Mouse (Mus musculus): ENCODE results near the gene Tbc1d15. TPM values are rescaled to one million over a fixed set of nuclear protein-coding genes. Genes with fewer than 3 reads are reported as not detected.
"Not testable (repeated sequence)": the region's sequence is repeated elsewhere in the genome, so short reads cannot be mapped to it uniquely, and the experiment has no call there.

Gene Tbc1d15
- total RNA-seq, 2 experiments from 2014 or later: 30.3 to 57.4 TPM

DNA sequence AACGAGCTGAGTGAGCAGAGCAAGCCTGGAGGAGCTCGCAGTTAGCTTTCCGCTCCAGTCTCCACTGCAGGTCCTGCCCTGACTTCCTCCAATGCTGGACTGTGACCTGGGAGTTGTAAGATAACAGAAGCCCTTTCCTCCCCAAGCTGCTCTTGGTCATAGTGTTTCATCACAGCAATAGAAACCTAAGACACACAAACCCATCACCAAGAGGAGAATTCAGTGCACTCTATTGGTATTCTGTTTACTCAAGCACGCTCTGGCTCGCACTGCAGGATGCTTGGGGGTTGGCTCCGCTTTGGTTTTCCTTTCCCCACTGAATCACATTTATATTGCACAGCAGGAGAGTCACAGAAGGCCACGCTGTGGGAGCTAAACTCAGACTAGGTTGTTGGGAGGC is 3.2 kb downstream of the Tbc1d15 start:
- no peak for ATAC-seq (ENCODE audit: poor library complexity, severe bottlenecking)

DNA sequence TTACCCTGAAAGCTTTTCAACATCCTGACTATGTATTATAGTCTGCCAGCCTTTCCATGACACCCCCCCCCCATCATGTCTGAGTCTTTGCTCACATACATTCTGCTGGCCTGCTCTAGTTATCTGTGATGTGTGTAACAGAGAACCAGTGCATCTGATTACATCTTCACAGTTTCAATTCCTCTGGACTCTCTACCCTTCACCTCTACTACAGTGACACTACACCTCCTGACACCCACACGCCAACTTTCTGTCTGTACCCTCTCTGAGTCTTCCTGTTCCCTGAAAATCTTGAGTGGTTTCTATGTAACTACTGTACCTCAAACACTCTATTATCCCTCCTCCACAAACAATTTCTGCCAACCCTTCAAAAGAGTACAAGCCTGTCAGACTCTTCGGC is 5.8 kb downstream of the Tbc1d15 start:
- peak; percentile 22; the same call in 1 of the 2 replicates for ATAC-seq (ENCODE audit: poor library complexity, severe bottlenecking)

GRCm38 (mm10) chr10:115241082-115241595 is 10.1 kb downstream of the Tbc1d15 start:
- ATAC-seq (ENCODE audit: poor library complexity, severe bottlenecking): no peak

- no peak for ATAC-seq (ENCODE audit: poor library complexity, severe bottlenecking)
These were observed 13.3 kb downstream of the Tbc1d15 start for GRCm38 (mm10) chr10:115237931-115238330.

DNA sequence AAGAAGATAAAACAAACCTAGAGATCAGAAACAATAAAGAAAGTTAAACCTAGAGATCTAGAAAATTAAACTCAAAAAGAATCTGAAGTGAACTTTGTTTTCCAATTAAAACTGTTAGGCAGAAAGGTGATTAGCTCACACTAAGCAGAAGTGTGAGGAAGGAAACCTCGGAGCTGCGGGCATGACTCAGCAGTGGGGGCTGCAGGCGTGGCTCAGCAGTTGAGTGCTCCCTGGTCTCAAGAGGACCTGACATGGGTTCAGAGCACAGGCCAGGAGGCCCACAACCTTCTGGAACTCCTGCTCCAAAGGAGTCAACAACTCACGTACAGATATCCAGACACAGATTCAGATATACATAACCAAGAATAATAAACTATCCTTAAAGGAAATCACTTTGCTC is 14.5 kb downstream of the Tbc1d15 start:
- peak; percentile 91 for ATAC-seq (ENCODE audit: poor library complexity, severe bottlenecking)

- no peak for ATAC-seq (ENCODE audit: poor library complexity, severe bottlenecking)
These were observed 15.8 kb downstream of the Tbc1d15 start for GRCm38 (mm10) chr10:115235501-115235900.

- no peak for ATAC-seq (ENCODE audit: poor library complexity, severe bottlenecking)
These were observed 17.5 kb downstream of the Tbc1d15 start for GRCm38 (mm10) chr10:115233798-115234197.

- ATAC-seq (ENCODE audit: poor library complexity, severe bottlenecking): no peak
These were observed 18.8 kb downstream of the Tbc1d15 start for GRCm38 (mm10) chr10:115232513-115232912.

- ATAC-seq (ENCODE audit: poor library complexity, severe bottlenecking): no peak
These were observed 22.2 kb downstream of the Tbc1d15 start for GRCm38 (mm10) chr10:115229023-115229422.

DNA sequence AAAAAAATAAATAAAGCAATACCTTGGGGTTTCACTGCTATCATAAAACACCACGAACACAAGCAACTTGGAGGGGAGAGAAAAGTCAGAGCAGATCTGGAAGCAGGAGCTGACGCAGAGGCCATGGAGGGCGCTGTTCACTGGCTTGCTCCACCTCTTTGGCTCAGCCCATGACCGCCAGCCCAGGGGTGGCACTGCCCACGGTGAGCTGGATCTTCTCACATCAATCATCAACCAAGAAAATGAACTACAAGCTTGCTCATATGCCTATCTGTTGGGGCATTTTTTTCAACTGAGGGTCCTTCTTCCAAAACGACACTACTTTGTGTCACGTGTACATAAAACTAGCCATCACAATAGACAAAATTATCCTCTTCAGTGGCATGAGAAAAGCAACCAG is 24.7 kb downstream of the Tbc1d15 start:
- ATAC-seq (ENCODE audit: poor library complexity, severe bottlenecking): no peak

- ATAC-seq (ENCODE audit: poor library complexity, severe bottlenecking): no peak
These were observed 27.4 kb downstream of the Tbc1d15 start for GRCm38 (mm10) chr10:115223845-115224244.

GRCm38 (mm10) chr10:115212916-115213580 is 38.2 kb downstream of the Tbc1d15 start:
- no peak for ATAC-seq (ENCODE audit: poor library complexity, severe bottlenecking)

DNA sequence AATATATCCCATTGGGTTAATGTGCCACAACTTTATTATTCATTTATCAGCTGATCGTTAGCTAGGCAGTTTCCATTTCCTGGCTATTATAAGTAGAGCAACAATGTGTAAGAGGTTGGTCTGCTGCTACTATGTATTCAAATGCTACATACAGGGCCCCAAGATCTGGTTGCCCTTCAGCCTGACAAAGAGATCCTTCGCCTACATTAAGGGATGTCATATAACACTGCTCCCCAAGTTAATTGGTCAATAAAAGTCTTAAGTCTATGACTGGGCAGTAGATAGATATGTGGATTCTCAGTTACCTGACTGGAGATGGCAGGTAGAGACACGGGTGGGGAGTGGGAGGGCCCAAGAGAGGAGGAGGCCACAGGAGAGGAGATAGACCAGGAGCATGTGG is 45.4 kb downstream of the Tbc1d15 start:
- ATAC-seq (ENCODE audit: poor library complexity, severe bottlenecking): no peak

DNA sequence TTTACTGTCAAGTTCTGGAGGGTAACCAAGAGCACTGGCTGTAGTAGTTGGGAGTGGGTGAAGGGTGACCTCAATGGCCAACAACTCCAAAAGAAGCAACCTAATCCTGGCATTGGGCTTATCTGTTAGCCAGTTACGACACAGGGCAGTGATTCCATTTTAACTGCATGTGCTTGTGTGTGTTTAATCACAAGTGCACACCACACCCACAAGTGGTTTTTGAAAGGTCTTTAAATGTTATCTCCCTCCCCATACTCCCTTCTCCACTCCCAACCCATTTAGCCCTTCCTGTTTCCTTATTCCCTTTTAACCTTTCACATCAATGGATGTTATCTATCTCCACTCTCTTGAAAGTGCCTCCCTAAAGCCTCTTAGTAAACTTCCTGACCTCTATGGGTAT is 46.0 kb downstream of the Tbc1d15 start:
- no peak for ATAC-seq (ENCODE audit: poor library complexity, severe bottlenecking)

DNA sequence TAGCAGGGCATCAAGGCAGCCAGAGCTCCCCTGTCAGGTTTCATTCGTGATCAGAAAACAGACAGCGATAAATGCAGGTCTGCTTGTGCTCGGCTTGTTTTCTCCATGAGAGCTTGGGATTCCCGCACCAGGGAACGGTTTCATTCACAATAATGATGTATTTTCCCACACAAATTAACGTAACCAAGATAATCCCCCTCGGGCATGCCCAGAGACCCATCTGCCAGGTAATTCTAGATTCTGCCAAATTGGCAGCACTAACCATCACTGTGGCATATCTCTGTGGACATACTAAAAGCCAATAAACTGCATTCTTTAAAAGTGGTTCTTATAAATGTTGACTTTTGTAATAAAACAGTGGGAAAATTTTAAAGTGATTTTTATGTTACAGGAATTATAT is 60.1 kb downstream of the Tbc1d15 start:
- no peak for ATAC-seq (ENCODE audit: poor library complexity, severe bottlenecking)

GRCm38 (mm10) chr10:115187390-115187789 is 63.9 kb downstream of the Tbc1d15 start:
- ATAC-seq (ENCODE audit: poor library complexity, severe bottlenecking): no peak

- ATAC-seq (ENCODE audit: poor library complexity, severe bottlenecking): peak; percentile 100
These were observed 66.6 kb downstream of the Tbc1d15 start, which contains the start of gene Tph2 for GRCm38 (mm10) chr10:115184697-115185096. TSS of gene Tph2 (minus strand) at chr10:115185022.

GRCm38 (mm10) chr10:115181034-115181433 is 70.2 kb downstream of the Tbc1d15 start:
- ATAC-seq (ENCODE audit: poor library complexity, severe bottlenecking): no peak

GRCm38 (mm10) chr10:115178019-115178418 is 73.2 kb downstream of the Tbc1d15 start:
- not testable (repeated sequence) for ATAC-seq (ENCODE audit: poor library complexity, severe bottlenecking)

DNA sequence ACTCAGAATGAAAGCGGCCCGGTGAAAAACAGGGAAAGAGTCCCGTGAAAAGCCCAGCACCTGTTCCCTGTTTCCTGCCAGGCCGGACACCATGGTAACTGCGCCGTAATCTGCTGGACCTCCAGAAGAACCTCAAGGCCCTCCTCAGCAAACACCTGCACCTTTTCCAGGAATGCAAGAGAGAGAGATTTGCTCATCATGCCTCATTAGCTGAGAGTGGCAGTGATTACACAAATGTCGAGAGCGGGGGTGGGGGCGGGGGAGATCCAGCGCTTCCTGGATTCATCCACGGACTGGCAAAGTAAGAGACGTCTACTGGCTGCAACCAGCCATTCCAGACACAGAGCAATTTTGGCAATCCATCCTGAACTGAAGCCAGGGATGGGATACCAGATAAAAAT is 75.7 kb downstream of the Tbc1d15 start:
- no peak for ATAC-seq (ENCODE audit: poor library complexity, severe bottlenecking)

DNA sequence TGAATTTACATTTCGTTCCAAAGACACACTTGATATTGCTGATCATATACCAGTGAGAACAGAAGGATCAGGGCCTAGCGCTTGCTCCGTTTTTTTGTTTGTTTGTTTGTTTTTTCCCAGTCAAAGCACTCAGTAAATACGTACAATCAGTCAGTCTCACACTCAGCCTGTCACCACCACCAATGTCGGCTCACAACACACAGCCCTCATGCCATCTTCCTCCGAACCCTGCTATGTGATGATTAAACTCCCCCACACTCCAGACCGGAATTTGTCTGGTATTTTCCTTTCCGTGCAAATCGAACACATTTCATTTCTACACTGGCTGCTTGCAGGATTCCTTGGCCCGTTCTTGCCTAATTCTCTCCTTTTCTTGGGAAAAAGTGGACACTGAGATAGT is 77.9 kb downstream of the Tbc1d15 start:
- ATAC-seq (ENCODE audit: poor library complexity, severe bottlenecking): no peak

DNA sequence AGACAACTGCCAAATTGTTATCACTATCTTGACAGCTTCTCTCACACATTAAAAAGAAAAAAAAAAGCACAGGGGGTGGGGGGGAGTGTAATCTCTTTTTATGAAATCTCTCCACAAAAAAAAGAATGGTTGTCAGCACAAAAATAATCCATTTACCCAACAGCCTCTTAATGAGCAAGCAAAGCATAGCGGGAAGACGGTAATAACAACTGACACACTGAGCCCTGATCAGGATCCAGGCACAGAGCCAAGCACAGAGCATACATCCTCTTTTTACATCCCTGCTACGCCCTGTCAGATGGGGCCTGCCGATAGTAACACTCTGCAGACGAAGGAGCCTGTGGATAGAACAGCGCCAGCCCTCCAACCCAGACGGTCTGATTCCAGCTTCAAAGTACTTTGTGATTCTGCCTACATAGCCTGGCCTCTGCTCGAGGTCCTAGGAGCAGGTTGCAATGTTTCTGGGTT is 79.9 kb downstream of the Tbc1d15 start:
- peak; percentile 85 for ATAC-seq (ENCODE audit: poor library complexity, severe bottlenecking)

Data from megakaryocyte, adult 5-6 weeks (primary cell).